Mouse (Mus musculus): ENCODE results near the gene Sncg. TPM values are rescaled to one million over a fixed set of nuclear protein-coding genes. Genes with fewer than 3 reads are reported as not detected.

Sncg gene
- polyA plus RNA-seq, 1 experiment from 2014 or later: 125 TPM

GRCm38 (mm10) chr14:34393295-34393694 lies 18.7 kb upstream of the Sncg start:
- H3K9me3 ChIP-seq: peaks cover 6% of the 10 kb centered on the region
- no peak overlapping the region for H3K4me3 ChIP-seq
- H3K4me1 ChIP-seq (replicated peaks): peaks cover 8% of the 10 kb centered on the region; the same call in 1 of the 2 replicates
- no peak for DNase-seq (ENCODE audit: low spot score)
- H3K36me3 ChIP-seq: peaks cover 15% of the 10 kb centered on the region
- H3K27me3 ChIP-seq (ENCODE audit: insufficient read depth, poor library complexity, severe bottlenecking): no peaks in the 10 kb centered on the region
- no peak overlapping the region for H3K27ac ChIP-seq
- WGBS: 66% methylated on average over 4 of the region's 4 CpGs

GRCm38 (mm10) chr14:34382921-34383704 lies 8.5 kb upstream of the Sncg start:
- no peak overlapping the region for H3K27ac ChIP-seq

GRCm38 (mm10) chr14:34378560-34379331 lies 4.2 kb upstream of the Sncg start:
- H3K36me3 ChIP-seq: no peaks in the 10 kb centered on the region
- H3K4me3 ChIP-seq: no peak overlapping the region
- peaks cover 49% of the 10 kb centered on the region for H3K4me1 ChIP-seq (replicated peaks)
- no peaks in the 10 kb centered on the region for H3K9me3 ChIP-seq
- H3K27me3 ChIP-seq (ENCODE audit: insufficient read depth, poor library complexity, severe bottlenecking): no peaks in the 10 kb centered on the region
- DNase-seq (ENCODE audit: low spot score): peak; percentile 62
- peak overlapping the region; percentile 84 for H3K27ac ChIP-seq
- WGBS: 35% methylated on average over 11 of the region's 11 CpGs

More at GRCm38 (mm10) chr14:34382921-34383704, 8.5 kb upstream of the Sncg start:
- H3K4me3 ChIP-seq: no peak overlapping the region
- no peaks in the 10 kb centered on the region for H3K27me3 ChIP-seq (ENCODE audit: insufficient read depth, poor library complexity, severe bottlenecking)
- H3K9me3 ChIP-seq: no peaks in the 10 kb centered on the region
- no peak for DNase-seq (ENCODE audit: low spot score)
- peaks cover 12% of the 10 kb centered on the region for H3K4me1 ChIP-seq (replicated peaks)
- H3K36me3 ChIP-seq: no peaks in the 10 kb centered on the region
- WGBS: 93% methylated on average over 9 of the region's 9 CpGs

GRCm38 (mm10) chr14:34377121-34377520 lies 2.5 kb upstream of the Sncg start:
- H3K9me3 ChIP-seq: no peaks in the 10 kb centered on the region
- no peaks in the 10 kb centered on the region for H3K27me3 ChIP-seq (ENCODE audit: insufficient read depth, poor library complexity, severe bottlenecking)
- no peak for DNase-seq (ENCODE audit: low spot score)
- 81% methylated on average over 4 of the region's 4 CpGs for WGBS
- H3K27ac ChIP-seq: peak overlapping the region; percentile 62
- peaks cover 50% of the 10 kb centered on the region for H3K4me1 ChIP-seq (replicated peaks)
- no peaks in the 10 kb centered on the region for H3K36me3 ChIP-seq
- 0 out of 2 replicates have a peak overlapping the region, but pooled peaks have one; percentile 14 for H3K4me3 ChIP-seq

GRCm38 (mm10) chr14:34375941-34376340 lies 1.4 kb upstream of the Sncg start:
- WGBS: 82% methylated on average over 5 of the region's 5 CpGs
- peaks cover 50% of the 10 kb centered on the region for H3K4me1 ChIP-seq (replicated peaks)
- H3K27ac ChIP-seq: peak overlapping the region; percentile 62
- no peaks in the 10 kb centered on the region for H3K36me3 ChIP-seq
- no peak for DNase-seq (ENCODE audit: low spot score)
- no peaks in the 10 kb centered on the region for H3K9me3 ChIP-seq
- no peaks in the 10 kb centered on the region for H3K27me3 ChIP-seq (ENCODE audit: insufficient read depth, poor library complexity, severe bottlenecking)
- H3K4me3 ChIP-seq: peak overlapping the region; percentile 28; the same call in 1 of the 2 replicates

GRCm38 (mm10) chr14:34375415-34375904 lies 871 bp upstream of the Sncg start, which contains the start of gene Mmrn2:
Mmrn2 (plus strand) TSS chr14:34375465.
- 83% methylated on average over 13 of the region's 13 CpGs for WGBS
- H3K27ac ChIP-seq: peak within 1 kb of the TSS; percentile 71

GRCm38 (mm10) chr14:34373581-34373980 lies 1.0 kb downstream of the Sncg start:
- no peaks in the 10 kb centered on the region for H3K27me3 ChIP-seq (ENCODE audit: insufficient read depth, poor library complexity, severe bottlenecking)
- no peaks in the 10 kb centered on the region for H3K36me3 ChIP-seq
- DNase-seq (ENCODE audit: low spot score): no peak
- peak overlapping the region; percentile 71 for H3K27ac ChIP-seq
- H3K4me1 ChIP-seq (replicated peaks): peaks cover 42% of the 10 kb centered on the region
- WGBS: 75% methylated on average over 6 of the region's 6 CpGs
- H3K9me3 ChIP-seq: no peaks in the 10 kb centered on the region
- 0 out of 2 replicates have a peak overlapping the region, but pooled peaks have one; percentile 12 for H3K4me3 ChIP-seq

More at GRCm38 (mm10) chr14:34375415-34375904, 871 bp upstream of the Sncg start, which contains the start of gene Mmrn2:
- no peak for DNase-seq (ENCODE audit: low spot score)
- peaks cover 50% of the 10 kb centered on the region for H3K4me1 ChIP-seq (replicated peaks)
- H3K27me3 ChIP-seq (ENCODE audit: insufficient read depth, poor library complexity, severe bottlenecking): no peaks in the 10 kb centered on the region
- no peaks in the 10 kb centered on the region for H3K9me3 ChIP-seq
- H3K4me3 ChIP-seq: peak within 1 kb of the TSS; percentile 28
- H3K36me3 ChIP-seq: no peaks in the 10 kb centered on the region

GRCm38 (mm10) chr14:34372646-34373045 lies 1.9 kb downstream of the Sncg start:
- H3K9me3 ChIP-seq: no peaks in the 10 kb centered on the region
- no peaks in the 10 kb centered on the region for H3K36me3 ChIP-seq
- H3K27ac ChIP-seq: no peak overlapping the region
- H3K27me3 ChIP-seq (ENCODE audit: insufficient read depth, poor library complexity, severe bottlenecking): no peaks in the 10 kb centered on the region
- peak; percentile 45 for DNase-seq (ENCODE audit: low spot score)
- H3K4me1 ChIP-seq (replicated peaks): peaks cover 36% of the 10 kb centered on the region
- 85% methylated on average over 6 of the region's 6 CpGs for WGBS
- H3K4me3 ChIP-seq: no peak overlapping the region

GRCm38 (mm10) chr14:34371763-34372162 lies 2.8 kb downstream of the Sncg start:
- Histone ChIP-seq H3K4me3 (no peak overlapping the region), H3K9me3 (no peaks in the 10 kb centered on the region), H3K4me1 (replicated peaks) (peaks cover 28% of the 10 kb centered on the region), H3K36me3 (no peaks in the 10 kb centered on the region), H3K27ac (no peak overlapping the region), H3K27me3 (ENCODE audit: insufficient read depth, poor library complexity, severe bottlenecking) (no peaks in the 10 kb centered on the region)
- WGBS: 74% methylated on average over 2 of the region's 2 CpGs
- DNase-seq (ENCODE audit: low spot score): no peak

GRCm38 (mm10) chr14:34370921-34371320 lies 3.7 kb downstream of the Sncg start:
- H3K4me1 ChIP-seq (replicated peaks): peaks cover 23% of the 10 kb centered on the region
- no peaks in the 10 kb centered on the region for H3K36me3 ChIP-seq
- DNase-seq (ENCODE audit: low spot score): no peak
- no peak overlapping the region for H3K27ac ChIP-seq
- H3K9me3 ChIP-seq: no peaks in the 10 kb centered on the region
- 85% methylated on average over 3 of the region's 3 CpGs for WGBS
- no peaks in the 10 kb centered on the region for H3K27me3 ChIP-seq (ENCODE audit: insufficient read depth, poor library complexity, severe bottlenecking)
- H3K4me3 ChIP-seq: no peak overlapping the region

- Histone ChIP-seq H3K4me3 (no peak overlapping the region), H3K9me3 (no peaks in the 10 kb centered on the region), H3K4me1 (replicated peaks) (peaks cover 16% of the 10 kb centered on the region), H3K36me3 (no peaks in the 10 kb centered on the region), H3K27me3 (ENCODE audit: insufficient read depth, poor library complexity, severe bottlenecking) (no peaks in the 10 kb centered on the region), H3K27ac (no peak overlapping the region)
- WGBS: 66% methylated on average over 3 of the region's 3 CpGs
- no peak for DNase-seq (ENCODE audit: low spot score)
These were observed 4.4 kb downstream of the Sncg start for GRCm38 (mm10) chr14:34370203-34370602.

GRCm38 (mm10) chr14:34365147-34365507 lies 9.5 kb downstream of the Sncg start:
- Histone ChIP-seq H3K36me3 (no peaks in the 10 kb centered on the region), H3K9me3 (no peaks in the 10 kb centered on the region), H3K27ac (no peak overlapping the region), H3K27me3 (ENCODE audit: insufficient read depth, poor library complexity, severe bottlenecking) (peaks cover 16% of the 10 kb centered on the region), H3K4me3 (no peak overlapping the region), H3K4me1 (replicated peaks) (peaks cover 12% of the 10 kb centered on the region)
- WGBS: 95% methylated on average over 2 of the region's 2 CpGs
- no peak for DNase-seq (ENCODE audit: low spot score)

Measured in hindbrain, embryonic 10.5 days (tissue).